Mouse (Mus musculus): ENCODE results near the gene Bcl2a1b.
"Not testable (repeated sequence)": the region's sequence is repeated elsewhere in the genome, so short reads cannot be mapped to it uniquely, and the experiment has no call there.

Bcl2a1b gene

DNA sequence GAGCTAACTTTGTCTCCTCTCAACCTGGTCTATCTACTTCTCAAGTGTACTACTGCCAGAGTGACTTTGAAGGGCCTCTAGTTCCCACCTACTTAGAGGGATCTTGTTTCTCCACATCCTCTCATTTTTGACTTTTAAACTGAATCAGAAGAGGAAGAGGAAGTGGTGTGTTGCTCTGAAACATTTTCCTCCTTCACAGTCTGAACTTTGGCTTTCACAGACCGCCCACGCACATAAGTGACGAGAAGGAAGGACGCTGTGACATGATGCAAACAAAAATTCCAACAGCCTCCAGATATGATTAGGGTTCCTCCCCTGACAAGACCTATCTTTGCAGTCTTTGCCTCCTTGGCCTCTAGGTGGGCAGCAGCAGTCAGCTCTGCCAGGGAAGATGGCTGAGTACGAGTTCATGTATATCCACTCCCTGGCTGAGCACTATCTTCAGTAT, at the start of gene Bcl2a1b, which contains the start of gene Gm29094:
Gene Bcl2a1b (plus strand): TSS at position 241 of the 448 bp plus-strand sequence.
Gene Gm29094 (plus strand): TSS at position 411 of the 448 bp plus-strand sequence.
- DNase-seq = peak; percentile 95

DNA sequence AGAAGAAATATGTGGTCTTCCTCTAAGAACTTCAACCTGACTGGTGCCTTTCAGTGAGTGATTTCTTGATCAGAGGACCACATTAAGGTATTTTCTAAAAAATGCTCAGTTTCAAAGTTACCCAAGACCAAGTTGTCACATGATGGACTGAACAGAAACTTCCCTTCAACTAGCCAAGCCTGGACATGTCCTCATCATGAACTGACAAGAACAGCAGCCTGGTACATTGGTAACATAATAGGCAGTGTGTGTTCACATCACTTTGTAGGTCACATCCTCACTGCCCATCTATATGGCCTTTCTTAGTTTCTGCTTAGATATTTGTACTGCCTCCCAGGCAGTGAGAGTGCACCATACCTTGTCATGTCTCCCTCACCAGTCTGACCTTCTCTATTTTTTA, 26.5 kb upstream of the Bcl2a1b start:
- DNase-seq = not testable (repeated sequence)

DNA sequence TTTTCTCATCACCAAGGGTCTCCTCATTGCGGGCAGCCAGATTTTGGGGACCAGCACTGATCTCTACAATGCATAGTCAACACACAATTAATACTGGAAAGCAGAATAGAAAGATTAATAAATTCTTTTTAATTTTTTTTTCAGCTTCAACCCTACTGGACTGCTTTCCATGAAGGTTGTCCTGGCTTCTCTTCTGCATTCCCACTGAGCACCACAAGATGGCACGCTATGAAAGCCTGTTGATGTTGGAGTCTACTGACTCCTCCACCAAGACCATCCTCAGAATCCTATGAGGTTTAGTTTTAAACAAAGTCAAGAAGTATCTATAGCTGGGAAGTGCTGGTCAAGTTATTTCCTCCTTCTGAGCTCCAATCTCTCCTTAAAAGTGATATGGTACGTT, 20.2 kb upstream of the Bcl2a1b start:
- peak; percentile 94 for DNase-seq

DNA sequence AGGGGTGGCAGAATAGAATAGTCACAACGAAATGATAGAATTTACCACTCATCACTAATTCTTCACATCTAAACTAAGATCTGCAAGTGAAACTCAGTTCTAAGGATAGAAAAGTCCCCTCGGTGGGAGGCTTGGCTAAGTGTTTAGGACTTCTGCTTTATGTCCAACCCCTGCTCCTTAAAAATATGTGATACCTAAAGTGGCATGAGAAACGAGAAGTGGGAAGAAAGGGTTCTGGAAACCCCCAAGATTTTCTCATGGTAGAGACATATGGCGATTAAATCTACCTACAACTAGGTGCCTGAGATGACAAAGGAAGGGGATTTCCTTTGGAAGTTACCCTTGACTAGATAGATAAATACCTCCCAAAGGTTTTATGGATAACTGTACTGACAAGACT, 19.5 kb upstream of the Bcl2a1b start:
- DNase-seq = not testable (repeated sequence)

DNA sequence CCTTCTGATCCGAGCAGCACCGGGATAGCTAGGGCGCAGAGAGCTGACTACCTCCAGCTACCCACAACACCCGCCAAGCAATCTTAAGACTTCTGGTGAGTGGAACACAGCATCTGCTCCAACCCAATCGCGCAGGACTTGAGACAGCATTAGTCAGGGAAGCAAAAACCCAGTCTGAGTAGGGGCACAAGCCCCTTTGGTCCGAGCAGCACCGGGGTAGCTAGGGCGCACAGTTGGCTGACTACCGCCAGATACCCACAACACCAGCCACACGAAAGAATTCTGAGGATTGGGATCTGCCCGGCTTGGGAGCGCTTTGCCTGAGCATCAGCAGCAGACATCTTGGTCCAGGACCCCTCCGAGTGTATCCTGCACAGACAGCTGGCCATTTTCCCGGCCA, 12.0 kb upstream of the Bcl2a1b start:
- DNase-seq = not testable (repeated sequence)

DNA sequence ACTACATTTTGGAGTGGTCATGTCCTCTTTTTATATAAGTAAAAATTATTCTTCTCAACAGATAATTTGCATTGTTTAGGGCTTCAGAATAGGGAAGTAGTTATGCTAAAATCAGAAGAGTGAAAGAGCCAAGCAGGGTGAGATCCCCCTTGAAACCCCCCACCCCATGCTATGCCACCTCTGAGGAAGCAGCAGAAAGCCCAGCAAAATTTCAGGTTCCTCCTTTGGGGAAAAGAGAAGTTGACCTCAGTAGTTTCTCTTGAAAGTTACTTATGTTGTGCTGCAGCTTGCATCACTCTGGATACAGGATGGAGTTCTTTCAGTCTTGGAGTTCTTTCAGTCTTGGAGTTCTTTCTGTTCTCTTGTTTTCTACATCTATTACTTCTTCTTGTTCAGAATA, 3.5 kb upstream of the Bcl2a1b start:
- DNase-seq = not testable (repeated sequence)

DNA sequence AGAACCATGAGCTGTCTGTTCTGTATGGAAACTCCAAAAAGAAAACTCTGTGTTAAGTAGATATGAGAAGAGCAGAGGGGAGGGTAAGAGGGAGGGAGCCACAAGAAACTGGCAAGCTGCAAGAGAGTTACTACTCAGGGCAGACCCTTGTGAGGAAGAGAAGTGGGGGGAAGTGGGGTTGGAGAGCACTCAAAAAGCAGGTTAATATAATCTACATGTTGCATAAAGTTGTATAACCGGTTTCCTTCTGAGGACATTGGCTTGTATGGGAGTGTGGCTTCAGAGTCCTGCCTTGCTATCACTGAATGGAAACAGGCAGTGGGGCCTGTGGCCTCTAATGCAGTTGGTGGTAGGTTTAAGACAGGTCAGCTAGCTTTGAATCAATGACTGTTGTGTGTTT, 1.5 kb upstream of the Bcl2a1b start:
- not testable (repeated sequence) for DNase-seq

DNA sequence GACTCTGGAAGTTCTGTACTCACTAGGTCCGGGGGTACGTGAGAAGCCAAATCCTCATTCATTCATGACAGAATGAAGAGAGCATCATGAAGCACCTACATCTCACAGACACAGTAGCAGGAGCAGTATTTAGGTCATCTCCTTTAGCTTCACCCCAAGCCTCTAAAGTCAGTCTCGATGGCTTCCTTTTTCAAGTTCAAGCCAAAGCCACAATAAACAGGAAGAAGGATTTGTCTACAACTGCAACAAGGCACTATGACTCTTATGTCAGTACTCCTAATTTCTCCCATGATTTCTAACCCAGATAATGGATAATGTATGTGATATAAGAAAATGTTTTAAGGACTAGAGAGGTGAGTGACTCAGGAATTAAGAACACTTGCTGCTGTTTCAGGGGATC, 660 bp upstream of the Bcl2a1b start:
- DNase-seq = not testable (repeated sequence)

DNA sequence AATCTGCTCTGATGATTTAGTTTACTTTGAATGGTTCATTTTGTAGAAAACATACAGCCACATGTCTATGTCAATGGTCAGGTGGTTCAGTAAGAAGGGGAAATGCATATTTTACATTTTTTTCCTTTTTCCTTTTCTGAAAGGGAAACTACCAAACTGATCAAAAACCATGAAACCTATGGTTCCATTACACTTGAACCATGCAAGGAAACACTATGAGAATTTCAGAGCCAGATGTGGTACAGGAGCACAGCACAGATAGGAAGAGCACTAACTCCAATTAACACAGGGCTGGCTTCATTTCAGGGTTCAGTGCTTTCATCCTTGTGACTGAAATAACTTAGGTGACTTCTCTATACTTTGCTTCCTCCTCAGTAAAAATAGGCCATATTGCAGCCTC, 3.2 kb downstream of the Bcl2a1b start:
- DNase-seq = not testable (repeated sequence)

DNA sequence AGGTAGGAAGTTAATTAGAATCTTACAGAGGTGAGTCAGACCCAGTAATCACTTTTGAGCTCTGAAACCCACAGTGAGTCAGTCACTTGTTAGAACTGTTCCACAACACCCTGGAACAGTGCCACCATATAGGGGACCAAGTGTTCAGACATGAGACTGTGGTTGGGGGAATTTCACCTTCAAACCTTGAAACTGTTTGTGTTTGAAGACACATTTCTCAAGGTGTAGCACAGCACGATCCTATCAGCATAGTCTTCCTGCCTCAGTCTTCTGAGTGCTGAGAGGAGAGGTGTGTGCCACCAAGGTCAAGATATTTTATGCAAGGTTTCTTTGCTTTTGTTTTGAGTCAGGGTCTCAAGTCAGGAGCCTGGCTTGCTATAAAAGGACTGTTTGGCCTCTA, 9.9 kb downstream of the Bcl2a1b start:
- not testable (repeated sequence) for DNase-seq

DNA sequence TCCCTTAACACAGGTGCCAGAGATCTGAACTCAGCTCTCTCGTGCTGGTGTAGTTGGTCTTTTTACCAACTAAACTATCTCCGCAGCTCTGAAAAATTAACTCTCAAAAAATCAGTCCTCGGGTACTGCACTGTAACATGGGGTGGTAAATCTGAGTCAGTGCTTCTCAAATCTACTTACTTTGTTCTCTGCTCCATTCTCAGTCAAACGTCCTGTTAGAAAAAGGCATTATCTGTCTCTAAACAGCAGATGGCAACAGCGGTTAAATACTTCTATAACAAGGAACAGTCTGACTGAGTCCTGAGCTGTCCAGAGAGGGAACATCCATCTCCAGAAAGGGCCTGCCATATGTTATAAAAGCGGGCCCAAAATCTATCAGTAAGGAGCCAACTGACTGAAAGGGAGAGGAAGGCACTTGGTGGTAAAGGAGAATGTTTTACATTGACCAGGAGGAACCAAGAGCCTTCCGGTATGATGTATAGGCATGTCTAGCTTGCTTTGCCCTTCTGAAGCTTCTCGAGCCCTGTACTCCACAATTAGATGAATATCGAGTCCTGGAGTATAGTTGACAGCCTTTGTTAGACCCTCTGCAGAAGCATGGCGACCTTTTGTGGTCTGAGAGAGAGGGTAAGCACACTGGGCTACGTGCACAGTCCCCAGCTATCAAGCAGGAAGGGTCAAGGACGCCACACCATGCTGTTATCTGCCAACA, 11.5 kb downstream of the Bcl2a1b start, which contains the start of gene Mthfs:
Gene Mthfs (plus strand): TSS at position 324 of the 712 bp plus-strand sequence.
- peak; percentile 89 for DNase-seq

DNA sequence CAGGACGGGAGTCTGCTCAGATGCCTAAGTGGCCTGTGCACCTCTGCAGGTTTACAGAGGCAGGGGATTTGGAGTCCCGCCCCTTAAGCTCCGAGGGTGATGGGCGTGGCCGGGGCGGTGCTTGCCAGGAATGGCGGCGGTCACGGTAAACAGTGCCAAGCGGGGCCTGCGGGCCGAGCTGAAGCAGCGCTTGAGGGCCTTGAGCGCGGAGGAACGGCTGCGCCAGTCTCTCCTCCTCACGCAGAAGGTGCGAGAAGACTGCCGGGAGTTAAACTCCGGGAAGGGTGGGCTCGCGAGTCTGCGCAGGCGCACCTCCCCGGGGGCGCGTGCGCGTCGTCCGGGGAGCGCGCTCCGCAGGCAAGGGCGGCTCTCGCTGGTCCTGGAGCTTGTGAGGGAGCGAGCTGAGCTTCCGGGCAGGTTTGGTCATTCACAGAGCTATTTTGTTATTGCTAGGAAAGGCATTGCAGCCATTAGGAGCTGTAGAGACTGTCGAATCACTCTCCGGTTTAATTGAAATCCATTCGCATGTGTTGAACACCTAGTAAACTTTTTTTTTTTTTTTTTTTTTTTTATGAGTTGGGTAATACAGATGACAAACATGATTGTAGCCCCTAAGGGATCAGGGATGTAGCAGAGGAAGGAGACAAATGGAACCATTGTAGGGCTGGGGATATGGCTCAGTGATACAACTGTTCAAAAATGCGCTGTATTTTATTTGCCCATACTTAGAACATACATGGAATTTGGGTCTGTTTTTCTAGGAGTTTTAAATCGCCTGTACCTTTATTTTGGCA, 12.3 kb downstream of the Bcl2a1b start:
- DNase-seq = peak; percentile 100

DNA sequence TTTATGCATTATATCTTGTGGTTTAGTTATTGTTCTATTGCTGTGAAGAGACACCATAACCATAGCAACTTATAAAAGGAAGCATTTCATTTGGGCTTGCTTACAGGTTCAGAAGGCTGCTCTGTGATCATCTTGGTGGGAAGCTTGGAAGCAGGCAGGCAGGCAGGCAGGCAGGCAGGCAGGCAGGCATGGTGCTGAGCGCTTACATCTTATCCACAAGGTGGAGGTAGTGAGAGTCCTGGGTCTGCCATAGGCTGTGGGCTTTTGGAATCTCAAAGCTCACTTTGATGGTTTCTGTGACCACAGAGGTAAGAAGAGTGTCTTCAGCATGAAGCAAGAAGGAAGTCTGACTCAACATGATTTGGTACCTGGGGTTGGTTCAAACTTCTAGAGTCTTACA, 13.4 kb downstream of the Bcl2a1b start:
- peak; percentile 92 for DNase-seq

DNA sequence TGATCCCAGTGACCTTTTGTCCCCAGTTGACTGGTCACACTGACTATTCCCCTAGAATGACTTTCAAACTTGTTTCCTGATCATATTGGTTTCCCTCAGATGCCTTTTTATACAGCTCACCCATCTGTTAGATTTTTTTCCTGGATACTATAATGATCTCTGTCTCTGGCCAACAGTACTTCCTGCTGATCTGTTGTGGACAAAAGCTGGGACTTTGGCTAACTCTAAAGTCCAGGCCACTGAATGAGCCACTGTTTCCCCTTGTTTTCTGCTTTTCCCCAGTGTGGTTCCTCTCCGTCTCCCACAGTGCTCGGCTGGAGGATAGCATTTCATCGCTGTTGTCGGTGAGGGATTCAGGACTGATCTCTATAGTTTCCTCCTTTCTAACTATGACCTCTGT, 19.2 kb downstream of the Bcl2a1b start:
- DNase-seq = not testable (repeated sequence)

DNA sequence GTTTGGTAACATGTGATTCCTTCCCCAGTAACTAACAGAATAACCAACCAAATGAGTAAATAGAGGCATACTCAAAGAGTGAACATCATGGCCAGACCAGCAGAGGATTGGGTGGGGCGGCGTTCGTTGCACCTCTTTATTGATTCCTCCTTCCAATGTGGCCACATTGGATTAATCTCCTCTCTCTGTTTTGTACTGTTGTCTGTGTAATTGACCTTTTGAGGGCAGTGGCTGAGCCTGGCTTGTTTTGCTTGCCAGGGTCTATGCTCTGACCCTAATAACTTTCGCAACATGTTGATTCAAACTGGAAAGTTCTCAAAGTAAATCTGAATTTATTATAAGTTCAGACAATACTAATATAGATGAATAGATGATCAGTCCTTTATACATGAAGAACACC, 20.7 kb downstream of the Bcl2a1b start:
- not testable (repeated sequence) for DNase-seq

DNA sequence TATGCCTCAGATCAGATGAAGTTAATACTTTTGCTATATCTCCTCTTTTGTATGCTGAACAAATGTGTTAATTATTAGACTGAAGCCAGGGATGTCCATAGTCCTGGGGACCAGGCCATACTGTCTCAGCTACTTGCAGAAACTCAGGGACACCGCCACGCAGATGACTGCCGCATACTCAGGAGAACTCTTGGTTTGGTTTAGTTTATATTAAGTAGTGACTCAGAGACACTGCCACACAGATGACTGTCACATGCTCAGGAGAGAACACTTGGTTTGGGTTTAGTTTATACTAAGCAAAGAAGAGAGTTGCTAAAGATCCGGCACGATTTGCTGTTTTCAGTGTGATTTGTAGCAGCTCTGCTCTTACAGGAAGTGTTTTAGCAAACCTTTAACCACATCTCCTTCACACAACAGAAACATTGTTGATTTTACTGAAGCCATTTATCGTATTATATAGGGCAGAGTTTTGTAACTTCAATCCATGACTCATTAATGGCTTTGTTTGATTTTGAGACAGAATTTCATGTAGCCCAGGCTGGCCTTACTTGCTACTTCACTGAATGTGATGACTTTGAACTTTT, 21.8 kb downstream of the Bcl2a1b start:
- not testable (repeated sequence) for DNase-seq

DNA sequence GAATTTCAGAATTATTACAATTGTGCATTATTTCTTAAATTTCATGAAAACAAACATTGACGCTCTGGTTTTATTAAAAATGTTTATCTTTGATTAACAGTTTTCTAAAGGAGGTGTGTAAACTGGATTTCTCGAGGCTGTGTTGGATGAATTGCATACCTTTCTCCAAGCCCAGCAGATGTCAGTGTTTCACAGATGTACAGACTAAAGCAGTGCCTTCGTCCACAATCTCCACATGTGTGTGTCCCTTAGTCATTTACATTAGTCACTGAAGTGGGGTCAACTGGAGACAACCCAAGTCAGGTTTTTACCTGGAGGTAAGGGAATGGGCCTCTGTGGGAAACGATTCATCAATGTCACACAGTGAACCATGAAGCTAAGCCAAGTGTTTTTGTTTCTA, 27.1 kb downstream of the Bcl2a1b start:
- no peak for DNase-seq

DNA sequence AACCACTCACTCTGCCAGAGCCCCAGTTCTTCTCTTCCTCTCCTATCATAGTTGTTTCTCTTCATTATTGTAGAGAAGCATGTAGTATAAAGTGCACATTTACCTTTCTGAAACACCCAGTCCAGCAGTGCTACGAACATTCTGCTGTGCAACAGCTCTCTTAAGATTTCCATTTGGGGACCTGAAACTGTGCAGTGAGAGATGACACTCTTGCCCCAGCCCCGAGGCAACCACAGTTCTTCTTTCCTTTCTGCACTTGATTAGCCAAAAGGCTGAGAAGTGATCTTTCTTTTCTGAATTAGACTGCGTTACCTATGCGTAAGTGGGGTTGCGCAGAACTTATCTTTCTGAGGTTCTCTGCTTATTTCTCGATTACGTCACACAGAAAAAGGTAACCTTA, 29.1 kb downstream of the Bcl2a1b start:
- peak; percentile 87 for DNase-seq

DNA sequence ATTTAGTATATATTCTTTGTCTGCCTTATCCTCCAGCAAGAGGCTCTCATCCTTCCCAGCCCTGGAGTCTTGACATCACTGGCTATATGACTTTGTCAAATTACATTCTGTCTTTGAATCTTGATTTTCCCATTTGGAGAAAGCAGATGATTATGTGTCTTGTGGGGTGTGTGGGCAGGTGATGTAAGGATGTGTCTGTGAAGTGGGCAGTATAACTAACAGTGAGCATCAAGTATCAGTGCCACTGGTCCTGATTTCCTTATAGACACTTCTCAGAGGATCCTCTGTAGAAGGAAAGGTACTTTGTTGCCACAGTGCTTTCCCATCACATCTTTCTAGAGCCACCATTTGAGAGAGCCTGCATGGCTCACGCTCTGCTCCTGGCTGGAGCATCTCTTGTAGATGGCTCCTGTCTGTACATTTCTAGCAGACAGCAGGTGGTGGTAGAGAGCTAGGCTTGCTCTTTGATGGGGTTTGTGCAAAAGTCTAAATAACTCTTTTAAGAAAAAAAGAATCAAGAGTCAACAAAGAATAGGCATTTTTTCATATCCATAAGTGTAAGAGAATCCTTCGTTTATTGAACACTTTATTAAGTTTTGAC, 32.0 kb downstream of the Bcl2a1b start:
- not testable (repeated sequence) for DNase-seq

DNA sequence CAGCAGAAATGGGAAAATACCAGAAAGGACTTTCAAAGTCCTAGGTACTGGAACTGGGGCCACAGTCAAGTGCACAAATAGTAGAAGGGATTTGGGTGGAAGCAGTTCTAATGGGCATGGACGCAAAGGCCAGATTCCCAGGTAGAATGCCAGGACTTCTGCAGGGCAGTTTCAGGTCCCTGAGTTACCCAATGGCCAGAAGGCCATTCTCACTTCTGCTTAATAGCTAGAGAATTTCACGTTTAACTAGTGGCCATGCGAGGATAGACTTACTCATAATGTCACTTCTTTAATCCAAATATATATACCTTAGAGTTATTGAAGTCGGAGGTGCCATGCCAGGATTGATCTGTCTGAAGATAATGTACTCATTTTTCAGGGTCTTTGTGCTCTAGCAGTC, 38.1 kb downstream of the Bcl2a1b start:
- DNase-seq = not testable (repeated sequence)

DNA sequence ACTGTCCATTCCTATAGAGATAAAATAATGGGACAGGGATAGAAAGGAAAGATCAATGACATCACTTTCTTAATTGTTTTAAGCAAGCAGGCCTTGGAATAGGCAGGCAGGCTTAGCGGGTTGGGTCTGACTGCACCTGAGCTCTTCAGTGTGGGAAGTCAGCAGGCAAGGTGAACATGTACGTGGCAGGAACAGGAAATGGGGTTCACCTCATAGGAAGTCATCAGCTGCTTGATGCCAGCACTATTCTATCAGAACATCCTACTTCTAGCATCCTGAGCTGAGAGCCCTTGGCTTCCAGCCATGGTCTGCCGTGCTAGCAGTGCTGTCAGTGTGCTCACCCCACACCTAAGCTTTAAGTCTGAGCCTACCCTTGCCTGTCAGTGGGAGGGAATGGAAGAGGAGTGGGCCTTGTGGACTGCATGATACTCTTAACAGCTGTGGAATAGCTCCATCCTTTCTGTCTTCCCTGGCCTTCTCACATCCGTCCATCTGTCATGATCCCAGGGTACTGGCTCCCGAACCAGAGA, 40.0 kb downstream of the Bcl2a1b start:
- peak; percentile 79 for DNase-seq

DNA sequence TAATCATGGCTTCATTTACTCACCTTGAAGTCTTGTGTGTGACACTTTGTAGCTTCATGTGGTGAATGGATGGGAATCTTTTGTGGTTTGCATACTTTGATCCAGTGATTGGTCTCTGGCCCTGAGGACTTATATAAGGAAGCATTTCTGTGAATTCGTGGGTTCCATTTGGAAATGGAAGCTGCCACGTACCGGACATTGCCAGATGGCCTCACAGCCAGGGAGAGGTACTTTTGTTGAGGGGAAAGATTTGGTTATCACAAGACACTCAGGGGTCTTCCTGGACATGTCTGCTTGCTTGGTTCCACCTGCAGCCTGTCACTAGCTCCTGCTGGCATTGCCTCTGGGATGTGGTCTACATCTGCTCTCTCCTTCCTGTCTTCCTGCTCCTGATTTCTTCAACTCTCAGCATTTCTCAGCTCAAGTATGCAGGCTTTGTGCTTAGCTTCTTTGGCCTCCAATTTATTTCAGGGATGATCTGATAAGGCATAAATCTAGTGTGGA, 41.6 kb downstream of the Bcl2a1b start:
- peak; percentile 88 for DNase-seq

DNA sequence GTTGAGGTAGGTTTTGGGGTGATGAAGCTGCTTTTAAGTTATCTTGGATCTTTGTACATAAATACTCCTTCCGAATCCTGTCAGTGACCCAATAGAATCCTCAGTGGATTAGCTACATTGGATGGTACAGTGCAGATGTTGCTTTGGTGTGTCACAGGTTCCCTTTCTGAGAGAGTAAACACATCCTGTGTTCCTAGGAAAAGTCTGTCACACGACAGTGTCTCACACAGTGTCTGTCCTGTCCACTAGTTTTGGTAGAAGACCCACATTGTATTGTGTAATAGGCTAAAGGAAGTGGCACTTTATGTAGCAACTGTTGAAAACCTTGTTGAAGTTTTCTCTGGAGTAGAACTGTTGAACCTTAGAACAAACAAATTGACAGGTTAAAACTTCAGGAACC, 54.4 kb downstream of the Bcl2a1b start:
- DNase-seq = peak; percentile 59
